Mouse (Mus musculus) hindbrain, embryonic 14.5 days (tissue): Measurements from ENCODE around the gene Ttc7b. TPM values are rescaled to one million over a fixed set of nuclear protein-coding genes. Genes with fewer than 3 reads are reported as not detected.

ENCODE experiments used
- ATAC-seq: fragments of 200-750 bp; cut with Nextera tagmentation; 2 replicates; pipeline ENCODE4 v1.8.0; 2017; ENCODE audit warnings: moderate number of reproducible peaks, mild to moderate bottlenecking, moderate TSS enrichment, moderate library complexity; ENCODE audit not compliant: low FRiP score
- DNase-seq: peaks from one replicate; pipeline ENCODE4 v3.0.0-alpha.2; 2015; ENCODE audit warnings: low spot score
- H3K27ac ChIP-seq: fragments of 300-500 bp; sonication (generic); 2 replicates; pipeline ENCODE4 v1.5.1; 2014; ENCODE audit warnings: mild to moderate bottlenecking, moderate library complexity
- H3K27me3 ChIP-seq: fragments of 300-500 bp; sonication (generic); 2 replicates; pipeline ENCODE4 v1.6.1; 2014; ENCODE audit warnings: mild to moderate bottlenecking, low read length, mixed read lengths; ENCODE audit not compliant: control insufficient read depth, insufficient read depth
- H3K36me3 ChIP-seq: fragments of 300-500 bp; sonication (generic); replicated peaks from 2 replicates; pipeline ENCODE4 v1.6.1; 2014; ENCODE audit not compliant: control insufficient read depth, insufficient read depth
- H3K4me1 ChIP-seq: fragments of 300-500 bp; sonication (generic); replicated peaks from 2 replicates; pipeline ENCODE4 v1.6.1; 2014; ENCODE audit warnings: antibody characterized with exemption, low read length, mixed read lengths; ENCODE audit not compliant: control insufficient read depth, insufficient read depth
- H3K4me2 ChIP-seq: fragments of 300-500 bp; sonication (generic); replicated peaks from 2 replicates; pipeline ENCODE4 v1.6.1; 2014; ENCODE audit warnings: mild to moderate bottlenecking, moderate library complexity
- H3K4me3 ChIP-seq: fragments of 300-500 bp; sonication (generic); replicated peaks from 2 replicates; pipeline ENCODE4 v1.5.1; 2014; ENCODE audit warnings: mild to moderate bottlenecking, low read length
- H3K9ac ChIP-seq: fragments of 300-500 bp; sonication (generic); 2 replicates; pipeline ENCODE4 v1.6.1; 2014
- H3K9me3 ChIP-seq: fragments of 300-500 bp; sonication (generic); 2 replicates; pipeline ENCODE4 v1.6.1; 2016; ENCODE audit warnings: low read length; ENCODE audit not compliant: control insufficient read depth
- WGBS: fragments of 180-500 bp; shearing (Covaris S2); extraction: QIAGEN DNeasy Blood & Tissue Kit; methylation state at CpG from one replicate; pipeline ENCODE4 v1.1.7; 2014; 5-methylcytosine and 5-hydroxymethylcytosine counted together
- polyA plus RNA-seq: library from polyadenylated mRNA; unstranded; fragments of >200 nt; fragmentation: Nextera tagmentation; extraction: Ambion mirVana; gene quantifications from 2 replicates; pipeline ENCODE4 v1.2.1, GENCODE M21; 2014

The Ttc7b gene
- polyA plus RNA-seq, 1 experiment from 2014 or later, result 12.4 TPM

DNA sequence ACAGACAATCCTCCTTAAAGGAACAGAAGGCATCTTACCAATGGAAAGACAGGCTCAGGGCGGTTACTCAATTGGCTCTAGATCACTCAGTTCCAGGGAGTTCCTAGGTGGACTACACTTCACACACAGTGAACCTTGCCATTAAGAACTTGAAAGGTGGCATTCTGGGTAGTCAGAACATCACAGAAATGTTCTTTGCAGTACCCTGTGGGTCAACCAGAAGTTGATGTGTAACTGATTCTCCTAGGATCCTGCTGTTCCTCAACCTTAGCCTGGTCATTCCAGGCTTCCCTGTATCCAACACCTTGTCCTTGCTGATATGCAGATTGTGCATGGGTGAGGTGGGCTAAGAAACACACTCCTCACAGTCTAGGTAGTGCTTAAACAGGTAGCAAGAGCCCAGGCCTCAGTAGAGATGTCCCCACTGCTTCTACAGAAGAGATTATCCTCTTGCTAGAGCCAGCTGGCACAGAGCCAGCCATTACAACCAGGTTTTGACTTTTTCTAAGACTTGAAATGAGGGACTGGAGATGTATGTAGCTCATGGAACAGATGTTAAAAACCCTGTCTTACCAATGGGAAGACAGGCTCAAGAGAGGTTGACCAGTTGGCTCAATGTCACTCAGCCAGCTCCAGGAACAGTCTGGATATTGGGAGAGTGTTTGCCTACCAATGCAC, 4.3 kb downstream of the Ttc7b start:
- ATAC-seq, result no peak
- no peak for DNase-seq
- no peak overlapping the region for H3K9ac ChIP-seq
- no peaks in the 10 kb centered on the region for H3K36me3 ChIP-seq
- H3K9me3 ChIP-seq, result no peaks in the 10 kb centered on the region
- H3K4me1 ChIP-seq, result peaks cover 13% of the 10 kb centered on the region
- no peak overlapping the region for H3K4me2 ChIP-seq
- WGBS, result 97% methylated on average over 1 of the region's 1 CpGs
- H3K4me3 ChIP-seq, result no peak overlapping the region
- H3K27ac ChIP-seq, result no peak overlapping the region
- H3K27me3 ChIP-seq, result no peaks in the 10 kb centered on the region

DNA sequence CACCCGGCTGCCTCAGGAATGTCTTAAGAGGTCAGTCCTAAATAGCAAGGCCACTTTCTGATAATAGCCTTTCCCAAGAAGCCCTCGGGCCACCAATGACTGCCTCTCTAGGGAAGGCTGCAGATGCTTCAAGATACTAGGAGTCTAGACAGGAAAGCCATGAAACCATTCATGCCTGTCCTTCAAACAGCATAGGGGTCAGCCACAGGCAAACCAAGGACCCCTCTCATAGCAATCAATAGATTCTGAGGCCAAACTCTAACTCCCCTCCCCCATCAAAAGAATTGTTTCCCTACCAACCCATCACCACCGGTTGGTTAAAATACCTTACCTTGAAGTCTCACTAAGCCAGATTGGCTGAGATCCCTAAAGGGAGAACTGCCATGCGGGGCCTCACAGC, 5.1 kb downstream of the Ttc7b start:
- Histone ChIP-seq H3K27ac (no peak overlapping the region), H3K36me3 (no peaks in the 10 kb centered on the region), H3K27me3 (no peaks in the 10 kb centered on the region), H3K4me1 (peaks cover 13% of the 10 kb centered on the region), H3K9ac (no peak overlapping the region), H3K9me3 (no peaks in the 10 kb centered on the region), H3K4me3 (no peak overlapping the region), H3K4me2 (no peak overlapping the region)
- DNase-seq (no peak), ATAC-seq (no peak)
- WGBS, result 89% methylated on average over 4 of the region's 4 CpGs

DNA sequence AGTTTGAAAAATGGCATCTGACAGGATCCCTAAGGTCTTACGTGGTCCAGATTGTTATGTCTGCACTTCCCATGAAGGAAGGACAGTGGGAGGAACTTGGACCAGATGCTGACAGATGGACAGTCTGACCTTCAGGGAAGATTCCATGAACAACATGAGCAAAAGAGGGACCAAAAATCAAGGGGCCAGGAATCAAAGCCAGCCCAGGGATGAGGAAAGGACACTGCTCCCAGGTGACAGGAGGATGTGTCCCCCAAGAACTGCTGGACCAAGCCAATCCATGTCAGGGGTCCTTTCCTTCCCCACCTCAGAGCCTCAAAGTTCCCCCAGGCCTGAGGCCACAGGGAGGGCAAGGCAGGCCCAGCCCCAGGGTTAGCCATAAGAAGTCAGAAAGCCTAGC, 6.0 kb downstream of the Ttc7b start:
- Histone ChIP-seq H3K27ac (no peak overlapping the region), H3K27me3 (no peaks in the 10 kb centered on the region), H3K9me3 (no peaks in the 10 kb centered on the region), H3K36me3 (no peaks in the 10 kb centered on the region), H3K9ac (no peak overlapping the region), H3K4me3 (no peak overlapping the region), H3K4me1 (peaks cover 12% of the 10 kb centered on the region), H3K4me2 (no peak overlapping the region)
- WGBS, result 75% methylated on average over 1 of the region's 1 CpGs
- no peak for ATAC-seq
- DNase-seq, result no peak

DNA sequence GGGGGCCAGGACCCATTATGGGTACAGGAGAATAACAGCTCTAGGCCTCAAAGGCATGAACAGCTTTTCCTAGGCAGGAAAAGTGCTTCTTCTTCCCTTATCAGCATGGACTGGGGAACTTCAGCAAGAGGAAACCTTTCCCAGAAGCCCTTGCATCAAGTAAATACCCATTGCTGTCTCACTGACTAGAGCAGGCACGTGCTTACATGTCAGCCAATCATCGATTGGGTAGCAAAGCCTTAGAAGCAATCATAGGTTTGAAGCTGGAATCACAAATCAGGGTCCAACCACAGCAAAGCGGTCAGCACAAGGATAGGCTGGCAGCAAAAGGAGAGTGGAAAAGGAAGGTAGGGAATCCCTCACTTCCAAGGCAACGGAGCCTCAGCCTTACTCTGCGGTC, 7.5 kb downstream of the Ttc7b start:
- Histone ChIP-seq H3K4me1 (no peaks in the 10 kb centered on the region), H3K27ac (no peak overlapping the region), H3K9ac (no peak overlapping the region), H3K4me2 (no peak overlapping the region), H3K27me3 (no peaks in the 10 kb centered on the region), H3K4me3 (no peak overlapping the region), H3K36me3 (no peaks in the 10 kb centered on the region), H3K9me3 (no peaks in the 10 kb centered on the region)
- no peak for ATAC-seq
- DNase-seq, result no peak
- 94% methylated on average over 5 of the region's 5 CpGs for WGBS

DNA sequence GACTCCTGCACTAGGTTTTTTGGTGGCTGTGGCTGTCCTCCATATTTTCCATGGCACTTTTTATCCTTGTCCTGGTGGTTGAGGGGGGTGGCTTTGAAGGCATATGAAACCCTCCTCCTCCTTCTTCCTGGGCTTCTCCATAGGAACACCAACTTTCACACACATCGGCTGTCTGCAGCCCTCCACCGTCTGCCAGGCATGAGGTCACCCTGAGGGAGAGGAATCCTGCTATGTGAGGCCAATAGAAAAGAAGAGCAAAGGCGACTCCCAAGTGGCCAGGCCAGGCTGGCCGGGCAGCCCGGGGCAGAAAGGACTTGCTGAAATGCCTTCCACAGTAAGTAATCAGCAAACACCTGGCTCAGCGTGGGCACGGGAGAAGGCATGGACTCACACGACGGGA, 8.0 kb downstream of the Ttc7b start:
- H3K4me2 ChIP-seq, result no peak overlapping the region
- DNase-seq (no peak), ATAC-seq (no peak)
- no peaks in the 10 kb centered on the region for H3K4me1 ChIP-seq
- no peaks in the 10 kb centered on the region for H3K9me3 ChIP-seq
- no peaks in the 10 kb centered on the region for H3K36me3 ChIP-seq
- H3K27me3 ChIP-seq, result no peaks in the 10 kb centered on the region
- H3K9ac ChIP-seq, result no peak overlapping the region
- WGBS, result 80% methylated on average over 9 of the region's 9 CpGs
- H3K27ac ChIP-seq, result no peak overlapping the region
- no peak overlapping the region for H3K4me3 ChIP-seq

DNA sequence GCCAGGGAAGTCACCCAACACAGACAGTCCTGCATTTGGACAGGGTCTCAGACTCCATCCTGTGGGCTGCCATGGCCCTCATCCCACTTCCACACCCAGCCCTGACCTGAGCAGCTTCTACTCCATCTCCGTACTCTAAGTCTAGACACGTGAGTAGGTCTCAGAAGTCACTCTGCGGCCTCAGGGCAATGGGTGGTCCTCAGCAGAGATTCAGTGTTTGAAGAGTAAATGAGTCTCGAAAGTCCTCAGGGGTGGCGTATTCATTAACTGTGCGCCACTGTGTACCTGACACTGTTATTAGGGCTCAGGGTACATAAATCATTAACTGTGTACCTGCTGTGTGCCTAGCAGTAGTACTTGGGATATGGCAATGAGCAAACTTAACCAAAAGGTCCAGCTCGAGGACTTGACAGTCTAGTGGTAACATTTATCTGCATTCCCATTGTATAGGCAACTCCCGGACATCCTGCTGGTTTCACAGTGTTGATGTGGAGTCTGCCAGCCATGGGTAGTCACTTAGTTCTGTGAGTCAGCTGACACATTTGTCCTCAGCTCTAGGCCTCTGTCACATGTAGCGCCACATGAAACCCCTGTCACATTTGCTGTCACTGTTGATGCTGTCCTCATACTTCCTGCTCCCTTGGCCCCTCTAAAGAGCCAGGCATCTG, 10.9 kb downstream of the Ttc7b start:
- Histone ChIP-seq H3K27me3 (no peaks in the 10 kb centered on the region), H3K9me3 (no peaks in the 10 kb centered on the region), H3K4me3 (no peak overlapping the region), H3K27ac (no peak overlapping the region), H3K36me3 (no peaks in the 10 kb centered on the region), H3K9ac (no peak overlapping the region), H3K4me1 (no peaks in the 10 kb centered on the region), H3K4me2 (no peak overlapping the region)
- ATAC-seq (no peak), DNase-seq (no peak)
- WGBS, result 88% methylated on average over 9 of the region's 9 CpGs

DNA sequence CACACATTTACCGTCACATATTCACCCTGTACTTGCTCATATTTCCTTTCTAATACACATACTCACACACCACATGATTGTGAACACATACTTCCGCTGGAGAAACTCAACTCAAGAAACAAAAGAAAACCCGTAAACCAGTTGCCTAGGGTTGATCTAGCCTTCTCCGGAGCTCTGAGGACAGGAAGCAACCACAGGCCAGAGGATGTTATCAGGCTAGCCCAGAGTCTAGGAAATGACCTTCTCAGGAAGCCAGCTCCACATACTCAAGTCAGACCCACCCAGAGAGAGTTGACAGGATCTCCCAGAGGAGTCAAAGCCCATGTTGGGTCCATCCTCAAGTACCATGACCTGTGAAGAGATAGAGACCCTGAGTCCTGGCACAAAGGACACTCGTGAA, 12.0 kb downstream of the Ttc7b start:
- DNase-seq, result no peak
- no peak overlapping the region for H3K27ac ChIP-seq

DNA sequence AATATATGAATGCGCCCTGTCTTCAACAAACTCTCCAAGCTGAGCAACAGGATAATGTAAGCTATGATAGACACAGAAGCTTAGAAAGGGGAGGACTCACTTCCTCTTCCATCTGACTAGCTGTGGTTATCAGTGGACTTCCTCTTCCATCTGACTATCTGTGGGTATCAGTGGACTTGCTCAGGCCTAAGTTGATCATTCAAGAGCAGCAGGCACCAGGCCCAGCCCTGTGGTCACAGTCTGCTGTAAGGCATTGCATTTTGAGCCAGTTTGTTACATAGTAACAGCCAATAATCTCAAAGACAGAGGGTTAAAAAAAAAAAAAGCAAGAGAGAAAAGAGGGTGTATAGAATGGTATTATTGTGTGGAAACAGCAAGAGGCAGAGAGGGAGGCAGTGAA, 15.1 kb downstream of the Ttc7b start:
- no peaks in the 10 kb centered on the region for H3K4me1 ChIP-seq
- no peak overlapping the region for H3K9ac ChIP-seq
- ATAC-seq (no peak), DNase-seq (no peak)
- 100% methylated on average over 1 of the region's 1 CpGs for WGBS
- H3K4me3 ChIP-seq, result no peak overlapping the region
- no peaks in the 10 kb centered on the region for H3K27me3 ChIP-seq
- H3K27ac ChIP-seq, result no peak overlapping the region
- no peaks in the 10 kb centered on the region for H3K9me3 ChIP-seq
- no peak overlapping the region for H3K4me2 ChIP-seq
- H3K36me3 ChIP-seq, result no peaks in the 10 kb centered on the region

More for the DNA sequence above, 12.0 kb downstream of the Ttc7b start:
- no peak overlapping the region for H3K9ac ChIP-seq
- H3K9me3 ChIP-seq, result no peaks in the 10 kb centered on the region
- ATAC-seq, result no peak
- WGBS, result 91% methylated on average over 5 of the region's 5 CpGs
- no peaks in the 10 kb centered on the region for H3K27me3 ChIP-seq
- H3K4me2 ChIP-seq, result no peak overlapping the region
- no peaks in the 10 kb centered on the region for H3K36me3 ChIP-seq
- H3K4me3 ChIP-seq, result no peak overlapping the region
- no peaks in the 10 kb centered on the region for H3K4me1 ChIP-seq

DNA sequence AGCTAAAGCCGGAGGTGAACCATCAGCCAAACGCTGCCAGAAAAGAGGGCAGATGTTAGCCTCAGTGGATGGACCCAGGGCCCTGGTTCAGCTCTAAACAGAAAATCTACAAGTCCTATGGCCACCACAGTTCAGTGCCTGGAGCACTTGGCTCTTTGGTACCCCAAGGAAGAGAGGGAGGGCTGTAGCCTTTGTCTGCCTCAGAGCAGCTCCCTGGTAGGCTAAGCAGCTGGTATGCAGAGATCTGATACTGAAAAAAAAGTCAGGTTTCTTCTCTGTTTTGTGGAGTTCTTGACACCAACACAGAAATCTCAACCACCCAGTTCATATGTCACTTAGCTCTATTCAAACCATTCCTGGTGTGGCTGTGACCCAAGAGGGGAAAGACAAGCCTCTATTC, 16.0 kb downstream of the Ttc7b start:
- no peaks in the 10 kb centered on the region for H3K27me3 ChIP-seq
- H3K4me3 ChIP-seq, result no peak overlapping the region
- H3K27ac ChIP-seq, result no peak overlapping the region
- no peaks in the 10 kb centered on the region for H3K9me3 ChIP-seq
- no peak overlapping the region for H3K9ac ChIP-seq
- 83% methylated on average over 2 of the region's 2 CpGs for WGBS
- no peak for ATAC-seq
- no peak overlapping the region for H3K4me2 ChIP-seq
- no peak for DNase-seq
- H3K4me1 ChIP-seq, result no peaks in the 10 kb centered on the region
- H3K36me3 ChIP-seq, result peaks cover 5% of the 10 kb centered on the region
